Mouse (Mus musculus) thymus, adult 2 months (tissue): ENCODE measurements around the gene Epha10.

Experiments
- CTCF ChIP-seq: fragments of 200-500 bp; IDR thresholded peaks from 2 replicates; pipeline ENCODE4 v1.5.1; 2012; ENCODE audit warnings: mild to moderate bottlenecking, control low read depth, low read length, moderate library complexity, borderline replicate concordance; ENCODE audit not compliant: control insufficient read depth, poor library complexity, insufficient read depth; ENCODE audit errors: extremely low read depth
- POLR2A ChIP-seq: fragments of 200-500 bp; IDR thresholded peaks from 2 replicates; pipeline ENCODE4 v1.6.1; 2012; ENCODE audit warnings: mild to moderate bottlenecking, low read length, control low read depth, moderate library complexity; ENCODE audit not compliant: control insufficient read depth, poor library complexity, insufficient read depth; ENCODE audit errors: extremely low read depth

GRCm38 (mm10) chr4:124943781-124944180, 63.1 kb downstream of the Epha10 start:
- TF ChIP-seq CTCF (no peak), POLR2A (no peak)
